Comparison of ENCODE assay signal across 11 mouse cellular contexts in the genomic region with DNA sequence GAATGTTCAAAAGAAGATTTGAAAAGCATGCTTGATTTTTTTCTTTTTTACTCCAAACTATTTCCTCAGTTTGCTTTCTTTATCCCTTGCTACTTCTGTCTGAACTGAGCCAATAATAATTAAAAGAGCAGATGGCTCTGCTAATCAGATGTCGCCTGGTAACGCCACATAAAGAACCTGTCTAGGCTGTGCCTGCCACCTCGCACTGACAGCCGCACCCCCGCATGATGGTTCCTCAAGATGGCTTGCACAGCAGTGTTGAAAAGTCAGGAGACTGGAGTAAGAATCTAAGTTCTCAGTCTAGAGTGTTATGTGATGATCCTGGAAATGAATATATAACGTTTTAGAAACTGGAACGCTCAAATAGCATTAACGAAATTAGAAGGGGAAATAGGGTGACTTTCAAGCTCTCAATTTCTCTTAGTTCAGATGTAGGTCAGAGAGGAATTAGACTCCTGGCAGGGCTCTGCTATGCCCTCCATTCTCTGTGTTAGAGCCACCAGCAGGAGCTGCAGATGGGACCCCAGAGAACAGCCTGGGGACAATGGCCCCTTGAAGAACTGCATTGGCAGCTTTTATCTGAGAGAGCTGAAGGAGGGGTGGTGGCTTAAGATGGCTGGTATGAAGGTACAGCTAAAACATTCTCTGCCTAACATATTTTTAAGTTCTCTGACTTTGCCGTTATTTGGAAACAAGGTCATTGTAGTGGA.
DNase-seq lines count a peak whose midpoint lies in the region; ATAC-seq and TF ChIP-seq lines count a peak whose summit lies in the region.
"Had no signal": no experiment of that assay in that cellular context is flagged by ENCODE, and none has a peak within 500 bp of the region (broad histone marks: within the 10 kb centered on the region; RNA-seq: fewer than 3 reads in every experiment).

No protein-coding gene starts in this region.

- TF ChIP-seq POLR2A in cerebellum, adult 2 months (IDR thresholded peaks at IDR 0.05; ENCODE audit: borderline replicate concordance, insufficient read depth, low read length) = no peak
- no peak for TF ChIP-seq POLR2A in olfactory bulb, adult 2 months (IDR thresholded peaks at IDR 0.05; ENCODE audit: insufficient read depth, low read depth, low read length)

- H3K27me3 ChIP-seq in cerebellum, adult 2 months (ENCODE audit: control insufficient read depth, insufficient read depth, low read length) = no peaks in the 10 kb centered on the region
- no peaks in the 10 kb centered on the region for H3K27me3 ChIP-seq in forebrain, embryonic 12.5 days
- H3K27me3 ChIP-seq: heart, embryonic 15.5 days; stomach, embryonic 15.5 days had no signal

- no peaks in the 10 kb centered on the region; the same call in 1 of the 2 replicates for H3K4me1 ChIP-seq in cerebellum, adult 2 months (ENCODE audit: control insufficient read depth, insufficient read depth, low read length)
- H3K4me1 ChIP-seq in forebrain, embryonic 12.5 days = peaks cover 44% of the 10 kb centered on the region
- H3K4me1 ChIP-seq in olfactory bulb, adult 2 months (ENCODE audit: control insufficient read depth, insufficient read depth, low read length) = peaks cover 21% of the 10 kb centered on the region
- H3K4me1 ChIP-seq: heart, embryonic 15.5 days; stomach, embryonic 15.5 days had no signal

- no peaks in the 10 kb centered on the region for H3K9me3 ChIP-seq in forebrain, embryonic 12.5 days
- H3K9me3 ChIP-seq: heart, embryonic 15.5 days; stomach, embryonic 15.5 days had no signal

- peak; percentile 28 to 52 for DNase-seq in cerebellum, adult 2 months
- DNase-seq in cerebellum, adult 11 months = no peak
- peak; percentile 69 for DNase-seq in layer of hippocampus, adult 9-11 months
- DNase-seq in lung, postnatal 4 days = no peak
- no peak for DNase-seq in lung, postnatal 25 days (ENCODE audit: low spot score)
- no peak for DNase-seq in gastrocnemius, adult 2 months
- DNase-seq: lung, adult 18-20 months had no signal

- no peak overlapping the region for H3K9ac ChIP-seq in forebrain, embryonic 12.5 days
- H3K9ac ChIP-seq: heart, embryonic 15.5 days; stomach, embryonic 15.5 days had no signal

- H3K36me3 ChIP-seq in forebrain, embryonic 12.5 days (replicated peaks) = no peaks in the 10 kb centered on the region
- H3K36me3 ChIP-seq: heart, embryonic 15.5 days; stomach, embryonic 15.5 days had no signal

- no peak for TF ChIP-seq CTCF in cerebellum, adult 2 months (IDR thresholded peaks at IDR 0.05; ENCODE audit: borderline replicate concordance, insufficient read depth, low read depth, low read length)
- TF ChIP-seq CTCF in olfactory bulb, adult 2 months (IDR thresholded peaks at IDR 0.05; ENCODE audit: insufficient read depth, low read depth, low read length) = no peak
- no peak for TF ChIP-seq CTCF in gastrocnemius, adult 2 months (IDR thresholded peaks at IDR 0.05)

- WGBS in cerebellum, adult 2 months = 30% methylated on average over 9 of the region's 9 CpGs
- 51% methylated on average over 9 of the region's 9 CpGs for WGBS in forebrain, embryonic 12.5 days
- whole genome bisulfite sequencing in olfactory bulb, adult 2 months = 34% methylated on average over 9 of the region's 9 CpGs

- ATAC-seq in forebrain, embryonic 12.5 days (ENCODE audit: low FRiP score) = peak; percentile 57

- no peak overlapping the region for H3K4me2 ChIP-seq in forebrain, embryonic 12.5 days
- H3K4me2 ChIP-seq: heart, embryonic 15.5 days; stomach, embryonic 15.5 days had no signal

- H3K4me3 ChIP-seq in cerebellum, adult 2 months (replicated peaks; ENCODE audit: insufficient read depth, low read depth, low read length) = no peak overlapping the region
- no peak overlapping the region for H3K4me3 ChIP-seq in forebrain, embryonic 12.5 days (replicated peaks)
- H3K4me3 ChIP-seq in olfactory bulb, adult 2 months (ENCODE audit: insufficient read depth, low read depth, low read length) = no peak overlapping the region
- no peak overlapping the region for H3K4me3 ChIP-seq in gastrocnemius, adult 2 months
- H3K4me3 ChIP-seq: heart, embryonic 15.5 days; stomach, embryonic 15.5 days had no signal

- intact Hi-C loops in gastrocnemius, adult 2 months (cut with DNase I) = no loop called here

- no peak overlapping the region for H3K27ac ChIP-seq in cerebellum, adult 2 months (ENCODE audit: insufficient read depth, low read length)
- peak overlapping the region; percentile 82 for H3K27ac ChIP-seq in forebrain, embryonic 12.5 days
- peak overlapping the region; percentile 45 for H3K27ac ChIP-seq in olfactory bulb, adult 2 months (ENCODE audit: insufficient read depth, low read depth, low read length)
- H3K27ac ChIP-seq in gastrocnemius, adult 2 months = no peak overlapping the region
- H3K27ac ChIP-seq: heart, embryonic 15.5 days; stomach, embryonic 15.5 days had no signal

Comparison
In these comparisons a context has a peak if more than half of its experiments do, and no peak if none do; other contexts are left out.
1. DNase-seq: peak in cerebellum, adult 2 months (2 of 2) and layer of hippocampus, adult 9-11 months (single experiment); none in cerebellum, adult 11 months (single experiment), lung, postnatal 4 days (0 of 2), lung, postnatal 25 days (single experiment) and gastrocnemius, adult 2 months (single experiment).
2. H3K27ac ChIP-seq: peak in forebrain, embryonic 12.5 days (single experiment) and olfactory bulb, adult 2 months (single experiment); none in cerebellum, adult 2 months (single experiment) and gastrocnemius, adult 2 months (single experiment).